Mouse (Mus musculus) MEL (cell line): ENCODE results near the gene Zfp131.

ENCODE experiments used
- CTCF ChIP-seq, 3 experiments: IDR thresholded peaks in 2 of 3; conservative IDR thresholded peaks in 1 of 3; 2 replicates each; pipeline ENCODE4 v1.5.1; 2011 to 2012; ENCODE audit warnings: low read length in 3 of 3, low read depth in 2 of 3, mild to moderate bottlenecking in 2 of 3, improper control_type of control experiment in 1 of 3, inconsistent platforms in 1 of 3, mixed read lengths in 1 of 3, moderate library complexity in 1 of 3; ENCODE audit not compliant: control insufficient read depth in 1 of 3, insufficient read depth in 1 of 3, poor library complexity in 1 of 3, severe bottlenecking in 1 of 3
- POLR2A ChIP-seq, 2 experiments: IDR thresholded peaks; 2 replicates each; pipeline ENCODE4 v1.6.1; 2011 to 2012; ENCODE audit warnings: low read length in 2 of 2, mild to moderate bottlenecking in 2 of 2, control low read depth in 1 of 2, improper control_type of control experiment in 1 of 2, low read depth in 1 of 2, moderate library complexity in 1 of 2; ENCODE audit not compliant: control insufficient read depth in 1 of 2, insufficient read depth in 1 of 2, poor library complexity in 1 of 2
- POLR2AphosphoS2 ChIP-seq: IDR thresholded peaks from 2 replicates; pipeline ENCODE4 v1.6.1; 2011; ENCODE audit warnings: low read length, improper control_type of control experiment
- TBP ChIP-seq: IDR thresholded peaks from 2 replicates; pipeline ENCODE4 v1.8.0; 2011; ENCODE audit warnings: low read depth, low read length, improper control_type of control experiment
- USF1 ChIP-seq: IDR thresholded peaks from 2 replicates; pipeline ENCODE4 v1.6.1; 2014; ENCODE audit warnings: low read depth, mild to moderate bottlenecking, inconsistent platforms, low read length, improper control_type of control experiment, moderate library complexity
- USF2 ChIP-seq, 2 experiments: IDR thresholded peaks; 2 replicates each; pipeline ENCODE4 v1.6.1; 2011 to 2012; ENCODE audit warnings: improper control_type of control experiment in 2 of 2, low read length in 2 of 2, borderline replicate concordance in 1 of 2, inconsistent platforms in 1 of 2, low read depth in 1 of 2, mild to moderate bottlenecking in 1 of 2; ENCODE audit not compliant: insufficient read depth in 1 of 2

GRCm38 (mm10) chr13:119816798-119817197 lies 26.1 kb upstream of the Zfp131 start:
- TF ChIP-seq USF1 (no peak), POLR2A (IDR thresholded peaks at IDR 0.05; ENCODE audit: control insufficient read depth in 1 of 2, insufficient read depth in 1 of 2, low read depth in 1 of 2, low read length in 2 of 2, poor library complexity in 1 of 2) (no peak), POLR2AphosphoS2 (no peak), CTCF (IDR thresholded peaks at IDR 0.05 in 2 of 3, conservative IDR thresholded peaks at IDR 0.05 in 1 of 3; ENCODE audit: control insufficient read depth in 1 of 3, insufficient read depth in 1 of 3, low read depth in 2 of 3, low read length in 3 of 3, poor library complexity in 1 of 3, severe bottlenecking in 1 of 3) (no peak), TBP (no peak), USF2 (IDR thresholded peaks at IDR 0.05; ENCODE audit: borderline replicate concordance in 1 of 2, insufficient read depth in 1 of 2, low read depth in 1 of 2, low read length in 2 of 2) (no peak)
